Mouse (Mus musculus) C3H10T1/2 (cell line): ENCODE measurements around the gene Lyrm1. TPM values are rescaled to one million over a fixed set of nuclear protein-coding genes. Genes with fewer than 3 reads are reported as not detected.

ENCODE experiments used
- polyA plus RNA-seq, 2 experiments: library from polyadenylated mRNA; unstranded; fragments of >200 nt; fragmentation: generic; extraction: Trizol; gene quantifications; one replicate each; pipeline ENCODE4 v1.2.1; 2012; ENCODE audit warnings: missing spikeins in 2 of 2

Lyrm1 gene
- 1 to 10 TPM in 1 of 2 experiments, under 1 TPM in 1; 0.90 to 3.3 TPM for polyA plus RNA-seq

GRCm38 (mm10) chr7:119895639-119896512 lies at the start of gene Lyrm1, which contains the start of gene Dcun1d3:
TSS of gene Lyrm1 (plus strand) at chr7:119895861.
TSS of gene Dcun1d3 (minus strand) at chr7:119896298.

Other genes starting within 250 kb of the Lyrm1 start
- gene Acsm4, start 205.8 kb upstream of the Lyrm1 start, polyA plus RNA-seq, result not detected
- gene Thumpd1, start 175.1 kb upstream of the Lyrm1 start, polyA plus RNA-seq, result 10 to 100 TPM in 1 of 2 experiments, 1 to 10 TPM in 1; 1.8 to 10.4 TPM
- gene Acsm3, start 134.9 kb upstream of the Lyrm1 start, polyA plus RNA-seq, result under 1 TPM in 1 of 2 experiments, not detected in 1; 0.05 TPM
- 1 to 10 TPM in 1 of 2 experiments, under 1 TPM in 1; 0.84 to 6.0 TPM for gene Rexo5, start 101.9 kb upstream of the Lyrm1 start, polyA plus RNA-seq
- gene Eri2, start 101.8 kb upstream of the Lyrm1 start, polyA plus RNA-seq, result 1 to 10 TPM in 1 of 2 experiments, under 1 TPM in 1; 0.28 to 1.8 TPM
- 1 to 10 TPM in 1 of 2 experiments, under 1 TPM in 1; 0.33 to 2.8 TPM for gene Dcun1d3, start 437 bp downstream of the Lyrm1 start, polyA plus RNA-seq
- gene Dnah3, start 199.4 kb downstream of the Lyrm1 start, polyA plus RNA-seq, result not detected
- gene Tmem159, start 206.5 kb downstream of the Lyrm1 start, polyA plus RNA-seq, result 10 to 100 TPM in 1 of 2 experiments, 1 to 10 TPM in 1; 7.0 to 14.0 TPM
- not detected for gene Zp2, start 249.4 kb downstream of the Lyrm1 start, polyA plus RNA-seq